Mouse (Mus musculus): Measurements from ENCODE around the gene Jph3.

- TF ChIP-seq POLR2A (IDR thresholded peaks at IDR 0.05; ENCODE audit: insufficient read length, low read depth) (no peak), USF1 (IDR thresholded peaks at IDR 0.05; ENCODE audit: low read depth) (no peak), MAX (IDR thresholded peaks at IDR 0.05; ENCODE audit: low read depth) (no peak), E2F4 (IDR thresholded peaks at IDR 0.05; ENCODE audit: insufficient read depth) (no peak), SRF (IDR thresholded peaks at IDR 0.05; ENCODE audit: control insufficient read depth, insufficient read length, low read depth) (no peak), CEBPB (IDR thresholded peaks at IDR 0.05; ENCODE audit: insufficient read depth, poor library complexity, severe bottlenecking) (no peak), POLR2AphosphoS2 (IDR thresholded peaks at IDR 0.05; ENCODE audit: insufficient read length, low read depth) (no peak), TCF12 (IDR thresholded peaks at IDR 0.05; ENCODE audit: insufficient read depth, poor library complexity, severe bottlenecking) (no peak), MYOD1 (IDR thresholded peaks at IDR 0.05; ENCODE audit: control insufficient read depth in 1 of 3, insufficient read length in 2 of 3, low read depth in 2 of 3) (no peak), REST (IDR thresholded peaks at IDR 0.05; ENCODE audit: insufficient read depth, insufficient read length) (no peak), MYOG (IDR thresholded peaks at IDR 0.05; ENCODE audit: control insufficient read depth in 1 of 3, insufficient read depth in 1 of 3, insufficient read length in 2 of 3, low read depth in 2 of 3) (no peak), TCF3 (IDR thresholded peaks at IDR 0.05; ENCODE audit: insufficient read length, low read depth) (no peak)
These were observed 75.4 kb downstream of the Jph3 start for GRCm38 (mm10) chr8:121804829-121805228.
